Mouse (Mus musculus) lung, postnatal 0 days (tissue): ENCODE results near the gene Usf3.
A peak's percentile ranks its signal among the peaks of the same experiment; 100 is the strongest.

Experiments used
- CTCF ChIP-seq: IDR thresholded peaks from 2 replicates; pipeline ENCODE4 v1.5.1; 2016; ENCODE audit warnings: antibody characterized with exemption, mild to moderate bottlenecking
- EP300 ChIP-seq: IDR thresholded peaks from 2 replicates; pipeline ENCODE4 v1.6.1; 2016; ENCODE audit warnings: antibody characterized with exemption, mild to moderate bottlenecking, control low read depth

- TF ChIP-seq CTCF (peak; percentile 31), EP300 (no peak)
These were observed 18.5 kb upstream of the Usf3 start for GRCm38 (mm10) chr16:44154497-44155057.
